Mouse (Mus musculus): Measurements from ENCODE around the gene H2-M1.

The H2-M1 gene

DNA sequence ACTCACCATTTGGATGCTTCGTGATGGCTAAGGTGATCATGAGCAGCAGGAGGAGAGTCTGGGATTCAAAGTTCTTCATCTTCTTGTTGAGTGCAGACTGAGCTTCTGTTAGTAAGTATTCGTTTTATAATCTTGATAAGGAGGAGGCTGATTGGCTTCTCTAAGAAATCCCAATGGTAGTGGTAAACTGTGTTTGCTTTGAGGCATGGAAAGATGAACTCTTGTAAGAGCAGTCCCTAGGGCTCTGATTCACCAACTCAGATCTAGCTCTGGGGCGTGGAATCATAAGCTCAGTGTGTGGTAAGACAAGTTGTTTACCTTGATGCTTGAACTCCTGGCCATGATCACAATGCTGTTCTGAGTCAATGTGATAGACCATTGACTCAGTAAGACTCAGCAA is at the start of gene H2-M1:
Gene H2-M1, minus strand, starts transcription at position 101 of the 400 bp plus-strand sequence.
- no peak for DNase-seq (ENCODE audit: low spot score in 2 of 2)

DNA sequence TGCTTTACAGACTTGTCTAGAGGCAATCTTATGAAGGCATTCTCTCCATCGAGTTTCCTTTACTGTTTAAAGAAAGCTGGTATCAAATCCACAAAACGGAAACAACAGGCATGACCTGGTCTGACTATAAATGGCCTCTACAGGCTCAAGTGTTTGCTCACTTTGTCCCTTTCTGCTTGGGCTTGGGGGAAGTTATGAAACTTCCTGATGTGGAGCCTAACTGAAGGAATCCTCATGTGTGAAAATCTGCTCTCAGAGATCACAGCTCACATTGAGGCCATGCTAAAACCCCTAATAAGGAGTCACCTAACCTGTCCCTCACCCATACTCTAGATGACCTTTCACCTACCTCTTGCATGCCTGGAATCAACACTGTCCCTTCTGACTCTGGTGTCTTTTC is 25.7 kb upstream of the H2-M1 start:
- no peak for DNase-seq (ENCODE audit: low spot score in 2 of 2)

DNA sequence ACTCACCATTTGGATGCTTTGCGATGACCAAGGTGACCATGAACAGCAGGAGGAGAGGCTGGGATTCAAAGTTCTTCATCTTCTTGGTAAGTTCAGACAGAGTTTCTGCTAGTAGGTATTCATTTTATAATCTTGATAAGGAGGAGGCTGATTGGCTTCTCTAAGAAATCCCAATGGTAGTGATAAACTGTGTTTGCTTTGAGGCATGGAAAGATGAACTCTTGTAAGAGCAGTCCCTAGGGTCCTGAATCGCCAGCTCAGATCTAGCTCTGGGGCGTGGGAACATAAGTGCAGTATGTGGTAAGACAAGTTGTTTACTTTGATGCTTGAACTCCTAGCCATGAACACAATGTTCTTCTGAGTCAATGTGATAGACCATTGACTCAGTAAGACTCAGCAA is 29.5 kb downstream of the H2-M1 start, which contains the start of gene H2-M9:
Gene H2-M9, minus strand, starts transcription at position 101 of the 400 bp plus-strand sequence.
- DNase-seq (ENCODE audit: low spot score in 2 of 2) = no peak
